Comparison of ENCODE assay signal across 8 mouse cellular contexts in genomic region chr13:97645107-97646020, GRCm38 (mm10).
DNase-seq lines count a peak whose midpoint lies in the region; ATAC-seq and TF ChIP-seq lines count a peak whose summit lies in the region.

No protein-coding gene starts in this region.

- TF ChIP-seq POLR2A in brain, embryonic 14.5 days (IDR thresholded peaks at IDR 0.05; ENCODE audit: borderline replicate concordance, extremely low read depth, insufficient read depth, insufficient read length, poor library complexity, severe bottlenecking): no peak

- H3K36me3 ChIP-seq in midbrain, embryonic 14.5 days (ENCODE audit: control insufficient read depth, insufficient read depth, low read length): no peaks in the 10 kb centered on the region
- no peaks in the 10 kb centered on the region for H3K36me3 ChIP-seq in midbrain, embryonic 15.5 days (replicated peaks)
- H3K36me3 ChIP-seq in intestine, embryonic 16.5 days (ENCODE audit: control insufficient read depth, insufficient read depth, low read length): no peaks in the 10 kb centered on the region

- no peak overlapping the region for H3K27ac ChIP-seq in midbrain, embryonic 14.5 days (replicated peaks; ENCODE audit: low read depth, low read length)
- H3K27ac ChIP-seq in midbrain, embryonic 15.5 days: no peak overlapping the region
- H3K27ac ChIP-seq in intestine, embryonic 16.5 days (ENCODE audit: low read length): no peak overlapping the region

- H3K4me1 ChIP-seq in midbrain, embryonic 14.5 days (ENCODE audit: control insufficient read depth, insufficient read depth, low read length): 0 out of 2 replicates have a peak, but pooled peaks cover 5% of the 10 kb centered on the region
- H3K4me1 ChIP-seq in midbrain, embryonic 15.5 days: peaks cover 4% of the 10 kb centered on the region; the same call in 1 of the 2 replicates
- peaks cover 11% of the 10 kb centered on the region; the same call in 1 of the 2 replicates for H3K4me1 ChIP-seq in intestine, embryonic 16.5 days (ENCODE audit: control insufficient read depth, insufficient read depth, low read length)

- no peak overlapping the region for H3K4me2 ChIP-seq in midbrain, embryonic 14.5 days (ENCODE audit: low read length)
- no peak overlapping the region for H3K4me2 ChIP-seq in midbrain, embryonic 15.5 days
- no peak overlapping the region for H3K4me2 ChIP-seq in intestine, embryonic 16.5 days (ENCODE audit: low read depth, low read length)

- H3K9ac ChIP-seq in midbrain, embryonic 14.5 days (replicated peaks; ENCODE audit: low read length): no peak overlapping the region
- H3K9ac ChIP-seq in midbrain, embryonic 15.5 days: no peak overlapping the region
- H3K9ac ChIP-seq in intestine, embryonic 16.5 days (ENCODE audit: low read depth, low read length): 0 out of 2 replicates have a peak overlapping the region, but pooled peaks have one; percentile 16

- H3K27me3 ChIP-seq in midbrain, embryonic 14.5 days (ENCODE audit: control insufficient read depth, insufficient read depth, low read length): no peaks in the 10 kb centered on the region
- no peaks in the 10 kb centered on the region for H3K27me3 ChIP-seq in midbrain, embryonic 15.5 days (replicated peaks)
- H3K27me3 ChIP-seq in intestine, embryonic 16.5 days (replicated peaks; ENCODE audit: control insufficient read depth, insufficient read depth, low read length): no peaks in the 10 kb centered on the region

- 78% methylated on average over 15 of the region's 15 CpGs for WGBS in midbrain, embryonic 14.5 days
- 76% methylated on average over 15 of the region's 15 CpGs for whole genome bisulfite sequencing in midbrain, embryonic 15.5 days
- 56% methylated on average over 15 of the region's 15 CpGs for WGBS in intestine, embryonic 16.5 days

- no peak for TF ChIP-seq CTCF in brain, embryonic 14.5 days (IDR thresholded peaks at IDR 0.05; ENCODE audit: borderline replicate concordance, extremely low read depth, insufficient read depth, insufficient read length)

- no peak overlapping the region for H3K4me3 ChIP-seq in midbrain, embryonic 14.5 days (replicated peaks; ENCODE audit: low read depth, low read length)
- H3K4me3 ChIP-seq in midbrain, embryonic 15.5 days: no peak overlapping the region
- no peak overlapping the region for H3K4me3 ChIP-seq in intestine, embryonic 16.5 days (ENCODE audit: low read length)

- no peak for ATAC-seq in midbrain, embryonic 14.5 days (ENCODE audit: low FRiP score, low TSS enrichment)
- ATAC-seq in midbrain, embryonic 15.5 days (replicated peaks): no peak
- peak; percentile 81; the same call in 1 of the 2 replicates for ATAC-seq in intestine, embryonic 16.5 days
- ATAC-seq in megakaryocyte, adult 5-6 weeks (ENCODE audit: poor library complexity, severe bottlenecking): peak; percentile 33

- DNase-seq in midbrain, embryonic 14.5 days: peak; percentile 36
- peak; percentile 80 for DNase-seq in brain, embryonic 14.5 days (ENCODE audit: low read depth)
- no peak for DNase-seq in urinary bladder, adult 2 months (ENCODE audit: low spot score)
- no peak for DNase-seq in right cerebral cortex, adult 18-20 months
- DNase-seq in cerebellum, adult 9-10 months: no peak

- no peaks in the 10 kb centered on the region for H3K9me3 ChIP-seq in midbrain, embryonic 14.5 days (ENCODE audit: control insufficient read depth, low read length)
- no peaks in the 10 kb centered on the region for H3K9me3 ChIP-seq in midbrain, embryonic 15.5 days
- no peaks in the 10 kb centered on the region for H3K9me3 ChIP-seq in intestine, embryonic 16.5 days (ENCODE audit: control insufficient read depth, low read length)

Comparison
In these comparisons a context has a peak if more than half of its experiments do, and no peak if none do; other contexts are left out.
1. ATAC-seq: peak in intestine, embryonic 16.5 days (single experiment) and megakaryocyte, adult 5-6 weeks (single experiment); none in midbrain, embryonic 14.5 days (single experiment) and midbrain, embryonic 15.5 days (single experiment).
2. DNase-seq: peak in midbrain, embryonic 14.5 days (single experiment) and brain, embryonic 14.5 days (single experiment); none in urinary bladder, adult 2 months (single experiment), right cerebral cortex, adult 18-20 months (single experiment) and cerebellum, adult 9-10 months (single experiment).